Mouse (Mus musculus): ENCODE results near the gene Hcrtr1.
A peak's percentile ranks its signal among the peaks of the same experiment; 100 is the strongest.

Gene Hcrtr1

GRCm38 (mm10) chr4:130139214-130139492, at the start of gene Hcrtr1:
Gene Hcrtr1 (minus strand): TSS chr4:130139359.
- DNase-seq (ENCODE audit: low spot score in 2 of 2) = no peak

DNA sequence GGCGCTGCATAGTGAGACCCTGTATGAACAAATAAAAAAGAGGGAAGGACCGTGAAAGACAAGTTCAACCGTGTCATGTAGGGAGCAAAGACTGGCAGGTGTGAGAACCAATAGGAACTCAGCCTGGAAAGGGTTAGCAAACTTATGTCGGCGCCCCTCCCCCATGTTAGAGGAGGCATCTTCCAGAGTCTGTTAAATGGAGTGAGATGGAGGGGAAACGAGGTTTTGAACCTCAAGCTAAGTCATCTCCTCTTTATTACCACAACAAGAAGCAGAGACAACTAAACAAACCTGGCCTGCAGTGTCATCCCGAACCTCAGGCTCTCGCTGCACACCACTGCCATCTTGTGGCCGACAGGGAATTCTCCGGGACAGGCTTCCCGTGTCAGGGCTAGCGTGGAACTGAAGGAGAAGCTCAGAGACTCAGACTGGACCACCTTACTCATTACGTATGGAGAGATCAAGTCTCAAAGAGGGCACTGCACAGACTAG, 49.7 kb upstream of the Hcrtr1 start:
- peak; percentile 47 to 84 for DNase-seq (ENCODE audit: low spot score in 2 of 2)

DNA sequence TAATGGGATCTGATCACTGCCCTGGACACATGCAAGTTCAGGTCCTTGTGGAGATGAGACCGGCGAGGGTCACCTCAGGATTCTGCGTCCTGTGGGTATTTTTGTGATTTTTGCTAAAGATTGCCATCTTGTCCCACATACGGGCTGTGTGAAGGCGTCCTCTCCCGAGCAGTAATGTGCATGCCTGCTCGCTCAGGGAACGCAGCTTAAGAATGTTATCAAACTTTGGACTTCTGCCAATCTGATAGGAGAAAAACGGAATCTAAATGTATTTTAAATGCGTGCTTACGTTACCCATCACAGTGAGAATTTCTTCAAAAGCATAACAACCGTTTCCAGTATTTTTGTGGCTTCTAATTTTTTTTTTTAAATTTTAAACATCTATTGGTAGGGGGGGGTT, 47.7 kb upstream of the Hcrtr1 start:
- DNase-seq (ENCODE audit: low spot score in 2 of 2) = no peak

DNA sequence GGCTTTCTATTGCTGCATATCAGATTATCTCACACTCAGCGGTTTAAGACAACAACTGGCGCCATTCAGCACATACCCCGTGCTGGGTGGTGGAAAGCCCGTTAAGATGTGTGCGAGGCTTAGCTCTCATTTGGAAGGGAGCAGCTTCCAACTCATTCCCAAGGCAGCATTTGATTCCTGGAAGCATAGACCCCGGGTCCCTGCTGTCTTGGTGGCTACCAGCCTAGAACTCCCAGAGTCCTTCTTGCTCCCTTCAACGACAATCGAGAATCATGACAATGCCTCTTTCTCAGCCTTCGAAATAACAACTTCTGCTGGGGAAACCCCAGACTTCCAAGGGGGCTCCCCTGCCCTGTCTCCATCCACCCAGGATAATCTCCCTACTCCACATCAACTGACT, 47.3 kb upstream of the Hcrtr1 start:
- DNase-seq (ENCODE audit: low spot score in 2 of 2) = no peak

- no peak for DNase-seq (ENCODE audit: low spot score in 2 of 2)
Measured at GRCm38 (mm10) chr4:130183879-130184278, 44.7 kb upstream of the Hcrtr1 start.

DNA sequence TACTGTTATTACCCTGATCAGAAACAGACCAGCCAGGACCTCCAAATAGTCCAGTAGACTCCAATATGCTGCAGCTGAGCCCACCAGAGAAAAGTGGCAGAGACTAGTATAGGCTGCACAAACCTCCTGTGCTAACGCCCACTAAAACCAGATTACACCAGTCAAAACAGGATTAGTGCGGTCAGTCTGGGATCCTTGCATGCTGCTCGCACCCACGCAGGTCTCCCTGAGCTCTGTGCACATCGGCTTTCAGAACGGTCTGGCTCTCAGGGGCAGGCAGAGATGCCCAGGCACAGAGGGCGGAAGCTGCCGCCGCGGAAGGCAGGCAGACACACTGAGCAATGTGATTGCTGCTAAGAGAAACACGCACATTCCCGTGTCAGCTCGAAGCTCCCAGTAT, 43.9 kb upstream of the Hcrtr1 start:
- DNase-seq (ENCODE audit: low spot score in 2 of 2) = no peak

DNA sequence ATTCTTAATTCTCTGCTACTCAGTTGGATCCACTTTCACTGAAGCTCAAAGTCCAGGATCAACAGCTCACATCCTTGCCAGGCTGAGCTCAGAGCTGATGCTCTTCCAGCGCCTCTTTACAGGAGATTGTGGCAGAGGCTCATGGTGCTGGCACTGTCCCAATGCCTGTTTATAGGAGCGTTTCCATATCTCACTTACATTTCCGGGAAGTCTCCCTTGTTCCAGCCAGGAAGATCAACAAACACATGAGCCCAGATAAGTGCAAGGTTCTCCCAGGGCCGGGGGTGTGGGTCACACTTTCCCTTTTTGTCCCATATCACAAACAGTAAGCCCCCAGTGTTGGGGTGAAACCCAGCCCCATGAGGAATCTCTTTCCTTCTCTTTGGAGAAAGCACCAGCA, 42.7 kb upstream of the Hcrtr1 start:
- no peak for DNase-seq (ENCODE audit: low spot score in 2 of 2)

GRCm38 (mm10) chr4:130180909-130181602, 41.9 kb upstream of the Hcrtr1 start:
- no peak for DNase-seq (ENCODE audit: low spot score in 2 of 2)

DNA sequence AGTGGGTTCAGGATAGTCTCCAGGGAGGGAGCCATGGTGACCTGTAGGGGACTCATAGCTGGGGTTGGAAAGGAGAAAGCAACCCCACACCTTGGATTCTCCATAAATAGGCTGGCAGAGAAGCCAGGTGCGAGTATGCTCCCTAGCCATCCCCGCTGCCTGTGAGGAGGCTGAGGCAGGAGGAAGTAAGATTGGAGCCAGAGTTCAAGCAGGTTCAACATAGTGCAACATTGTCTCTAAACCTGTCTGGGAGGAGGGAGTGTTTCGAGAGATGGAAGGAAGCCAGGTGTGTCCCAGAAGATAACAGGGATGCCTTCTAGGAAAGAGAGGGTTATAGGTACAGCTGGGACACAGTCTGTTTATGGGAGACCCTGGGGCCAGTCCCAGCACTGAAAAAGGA, 40.7 kb upstream of the Hcrtr1 start:
- DNase-seq (ENCODE audit: low spot score in 2 of 2) = no peak

GRCm38 (mm10) chr4:130177536-130177935, 38.4 kb upstream of the Hcrtr1 start:
- DNase-seq (ENCODE audit: low spot score in 2 of 2) = no peak

DNA sequence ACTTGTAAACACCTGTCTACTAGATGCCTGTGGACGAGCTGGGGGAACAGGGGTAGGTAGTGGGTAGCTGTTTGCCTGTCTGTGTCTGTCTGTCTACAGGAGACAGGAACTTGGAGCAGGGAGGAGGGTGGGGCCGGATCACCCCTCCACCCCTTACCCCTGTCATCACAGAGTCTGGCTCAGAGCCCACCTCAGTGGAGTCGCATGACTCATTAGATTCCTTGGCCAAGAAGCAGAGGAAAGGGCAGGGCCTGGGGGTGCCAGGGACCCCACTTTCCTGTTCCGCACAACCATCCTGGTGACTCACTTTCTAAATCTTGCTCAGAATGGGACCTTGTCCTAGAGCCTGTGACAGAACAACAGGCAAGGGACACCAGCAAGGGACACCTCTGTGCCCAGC, 37.9 kb upstream of the Hcrtr1 start:
- no peak for DNase-seq (ENCODE audit: low spot score in 2 of 2)

DNA sequence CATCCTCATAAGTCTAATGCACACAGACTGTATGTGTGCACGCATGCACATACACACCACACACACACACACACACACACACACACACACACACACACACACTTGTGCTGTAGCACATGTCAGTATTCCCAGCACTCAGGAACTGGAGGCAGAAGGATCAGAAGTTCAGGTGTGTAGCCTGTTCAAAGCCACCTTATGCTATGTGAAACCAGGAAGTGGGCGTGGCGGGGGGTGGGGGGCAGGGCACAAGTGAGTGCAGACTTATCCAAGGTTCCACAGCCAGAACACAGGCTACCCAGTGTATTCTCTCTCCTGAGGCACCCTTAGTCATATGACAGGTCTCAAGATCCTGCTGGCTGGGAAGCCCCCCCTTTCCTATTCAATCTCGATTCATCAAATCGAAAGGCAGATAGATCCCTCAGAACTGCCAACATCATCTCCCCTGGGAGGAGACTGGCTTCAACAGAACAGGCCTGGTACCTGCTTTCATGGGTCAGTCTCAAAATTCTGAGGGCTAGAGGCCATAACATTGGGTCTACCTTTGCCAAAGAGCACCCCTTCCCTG, 37.1 kb upstream of the Hcrtr1 start:
- DNase-seq (ENCODE audit: low spot score in 2 of 2) = no peak

- DNase-seq (ENCODE audit: low spot score in 2 of 2) = no peak
Measured at GRCm38 (mm10) chr4:130175072-130175711, 36.0 kb upstream of the Hcrtr1 start, which contains the start of gene Tinagl1. Gene Tinagl1 (minus strand): TSS chr4:130175122.

- no peak for DNase-seq (ENCODE audit: low spot score in 2 of 2)
Measured at GRCm38 (mm10) chr4:130174335-130175031, 35.3 kb upstream of the Hcrtr1 start.

- no peak for DNase-seq (ENCODE audit: low spot score in 2 of 2)
Measured at GRCm38 (mm10) chr4:130173911-130174311, 34.8 kb upstream of the Hcrtr1 start.

- DNase-seq (ENCODE audit: low spot score in 2 of 2) = no peak
Measured at GRCm38 (mm10) chr4:130173060-130173822, 34.1 kb upstream of the Hcrtr1 start.

DNA sequence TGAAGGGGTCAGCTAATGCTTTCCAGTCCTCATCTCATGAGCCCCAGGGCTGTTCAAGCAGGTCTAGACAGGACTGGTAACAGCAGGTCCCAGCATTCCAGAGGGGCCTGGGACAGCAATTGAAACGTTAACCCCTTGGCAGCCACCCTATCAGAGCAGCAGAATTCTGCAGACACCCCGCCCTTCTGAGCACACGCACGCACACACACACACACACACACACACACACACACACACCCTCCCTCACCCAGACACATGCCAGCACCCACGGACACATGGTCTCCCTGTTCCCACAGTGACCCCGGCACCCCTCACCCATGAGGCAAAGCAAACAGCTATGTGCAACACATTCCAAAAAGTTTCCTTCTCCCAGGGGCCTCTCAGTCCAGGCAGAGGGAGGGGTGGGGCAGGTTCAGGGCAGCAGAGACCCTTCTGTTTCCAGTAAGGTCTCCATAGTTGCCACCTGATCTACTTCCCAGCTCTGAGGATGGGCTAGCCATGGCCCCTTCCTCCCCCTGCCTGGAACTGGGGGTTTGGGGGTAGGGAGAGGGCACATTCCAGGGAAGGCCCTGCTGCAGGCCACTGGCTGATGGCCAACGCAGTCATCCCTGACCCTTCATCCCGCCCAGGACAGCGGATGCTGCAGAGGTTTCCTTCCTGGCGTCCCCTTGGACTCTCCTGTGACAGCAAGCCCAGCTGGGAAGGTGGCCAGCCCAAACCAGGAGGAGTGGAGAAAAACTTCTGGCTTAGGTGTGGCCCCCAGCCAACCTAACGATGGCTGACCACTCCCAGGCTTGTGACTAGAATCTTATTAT, 33.0 kb upstream of the Hcrtr1 start:
- DNase-seq (ENCODE audit: low spot score in 2 of 2) = no peak

- no peak for DNase-seq (ENCODE audit: low spot score in 2 of 2)
Measured at GRCm38 (mm10) chr4:130170362-130170761, 31.2 kb upstream of the Hcrtr1 start.

DNA sequence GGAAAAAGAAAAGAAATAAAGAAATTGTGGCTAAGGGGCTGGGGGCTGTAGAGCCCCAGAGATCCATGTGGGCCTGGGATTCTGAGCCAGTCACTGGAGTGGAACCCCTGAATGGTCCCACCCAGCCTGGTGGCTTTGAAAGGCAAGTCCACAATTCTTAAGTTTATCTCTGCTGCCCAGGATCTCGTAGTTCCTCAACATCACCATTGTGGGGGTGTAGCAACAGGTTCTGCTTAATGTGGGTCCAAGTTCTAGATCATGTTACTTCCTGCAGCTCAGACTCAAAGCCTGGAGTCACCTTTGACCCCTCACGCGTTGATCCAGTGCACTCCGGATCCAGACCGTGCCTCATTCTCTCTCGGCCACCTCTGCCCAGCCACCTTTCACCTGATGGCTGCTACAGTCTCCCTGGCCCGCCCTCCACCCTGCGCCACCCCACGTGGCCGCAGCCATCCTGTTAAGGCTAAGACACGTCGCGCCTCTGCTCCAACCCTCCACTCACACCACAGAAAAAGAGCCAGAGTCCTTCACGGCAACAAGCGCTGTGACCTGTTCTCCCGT, 30.3 kb upstream of the Hcrtr1 start:
- no peak for DNase-seq (ENCODE audit: low spot score in 2 of 2)

- DNase-seq (ENCODE audit: low spot score in 2 of 2) = peak in 1 of 2 experiments; percentile 15
Measured at GRCm38 (mm10) chr4:130168280-130169183, 29.4 kb upstream of the Hcrtr1 start.
